Mouse (Mus musculus): ENCODE measurements around the gene Cyp2s1. TPM values are rescaled to one million over a fixed set of nuclear protein-coding genes. Genes with fewer than 3 reads are reported as not detected.
A peak's percentile ranks its signal among the peaks of the same experiment; 100 is the strongest.

Gene Cyp2s1
- total and polyA plus RNA-seq, 2 experiments from 2014 or later, result 3.5 to 4.4 TPM

- peak overlapping the region; percentile 29 for H3K9ac ChIP-seq (replicated peaks; ENCODE audit: low read length)
- peak overlapping the region; percentile 99 for H3K27ac ChIP-seq
- H3K4me2 ChIP-seq (ENCODE audit: low read depth, low read length), result peak overlapping the region; percentile 99
- ATAC-seq (peak; percentile 61), DNase-seq (ENCODE audit: low spot score) (peak; percentile 87)
- H3K36me3 ChIP-seq (ENCODE audit: insufficient read depth, low read length), result peaks cover 6% of the 10 kb centered on the region; the same call in 1 of the 2 replicates
- no peak for TF ChIP-seq CTCF (IDR thresholded peaks at IDR 0.05; ENCODE audit: low read depth)
- under 1% methylated on average over 15 of the region's 15 CpGs for WGBS
- H3K27me3 ChIP-seq (ENCODE audit: insufficient read depth, low read length), result no peaks in the 10 kb centered on the region
- H3K9me3 ChIP-seq (ENCODE audit: low read length), result no peaks in the 10 kb centered on the region
- H3K4me1 ChIP-seq (ENCODE audit: insufficient read depth, low read length), result peaks cover 16% of the 10 kb centered on the region
- H3K4me3 ChIP-seq (ENCODE audit: low read length), result peak overlapping the region; percentile 98
Measured at GRCm38 (mm10) chr7:25755468-25755833, 61.3 kb downstream of the Cyp2s1 start.

- ATAC-seq, result peak; percentile 96
- H3K4me2 ChIP-seq (ENCODE audit: low read depth, low read length), result peak within 1 kb of the TSS; percentile 99
- H3K4me1 ChIP-seq (ENCODE audit: insufficient read depth, low read length), result peaks cover 16% of the 10 kb centered on the region
- H3K4me3 ChIP-seq (ENCODE audit: low read length), result peak within 1 kb of the TSS; percentile 98
- DNase-seq (ENCODE audit: low spot score), result peak; percentile 100
- no peaks in the 10 kb centered on the region for H3K9me3 ChIP-seq (ENCODE audit: low read length)
- under 1% methylated on average over 54 of the region's 55 CpGs for WGBS
- peak; percentile 58 for TF ChIP-seq CTCF (IDR thresholded peaks at IDR 0.05; ENCODE audit: low read depth)
- H3K9ac ChIP-seq (replicated peaks; ENCODE audit: low read length), result peak within 1 kb of the TSS; percentile 99
- H3K27ac ChIP-seq, result peak within 1 kb of the TSS; percentile 99
- no peaks in the 10 kb centered on the region for H3K27me3 ChIP-seq (ENCODE audit: insufficient read depth, low read length)
- H3K36me3 ChIP-seq (ENCODE audit: insufficient read depth, low read length), result peaks cover 10% of the 10 kb centered on the region; the same call in 1 of the 2 replicates
Measured at GRCm38 (mm10) chr7:25754738-25755467, 61.8 kb downstream of the Cyp2s1 start, which contains the start of gene Hnrnpul1. Gene Hnrnpul1, minus strand, starts transcription at chr7:25754757.

GRCm38 (mm10) chr7:25754439-25754737 lies 62.3 kb downstream of the Cyp2s1 start:
- H3K9me3 ChIP-seq (ENCODE audit: low read length), result no peaks in the 10 kb centered on the region
- peaks cover 16% of the 10 kb centered on the region for H3K4me1 ChIP-seq (ENCODE audit: insufficient read depth, low read length)
- 0% methylated on average over 30 of the region's 30 CpGs for WGBS
- ATAC-seq (no peak), DNase-seq (ENCODE audit: low spot score) (no peak)
- H3K36me3 ChIP-seq (ENCODE audit: insufficient read depth, low read length), result peaks cover 15% of the 10 kb centered on the region; the same call in 1 of the 2 replicates
- H3K27ac ChIP-seq, result peak overlapping the region; percentile 99
- H3K27me3 ChIP-seq (ENCODE audit: insufficient read depth, low read length), result no peaks in the 10 kb centered on the region
- peak; percentile 32 for TF ChIP-seq CTCF (IDR thresholded peaks at IDR 0.05; ENCODE audit: low read depth)
- peak overlapping the region; percentile 98 for H3K4me3 ChIP-seq (ENCODE audit: low read length)
- peak overlapping the region; percentile 99 for H3K4me2 ChIP-seq (ENCODE audit: low read depth, low read length)
- H3K9ac ChIP-seq (replicated peaks; ENCODE audit: low read length), result peak overlapping the region; percentile 99

- Histone ChIP-seq H3K4me1 (ENCODE audit: insufficient read depth, low read length) (peaks cover 16% of the 10 kb centered on the region), H3K4me3 (ENCODE audit: low read length) (peak overlapping the region; percentile 98), H3K4me2 (ENCODE audit: low read depth, low read length) (peak overlapping the region; percentile 99), H3K9ac (replicated peaks; ENCODE audit: low read length) (peak overlapping the region; percentile 99), H3K9me3 (ENCODE audit: low read length) (no peaks in the 10 kb centered on the region), H3K27me3 (ENCODE audit: insufficient read depth, low read length) (no peaks in the 10 kb centered on the region), H3K36me3 (ENCODE audit: insufficient read depth, low read length) (peaks cover 21% of the 10 kb centered on the region; the same call in 1 of the 2 replicates), H3K27ac (peak overlapping the region; percentile 99)
- no peak for DNase-seq (ENCODE audit: low spot score)
- under 1% methylated on average over 46 of the region's 46 CpGs for WGBS
- ATAC-seq, result no peak
- TF ChIP-seq CTCF (IDR thresholded peaks at IDR 0.05; ENCODE audit: low read depth), result no peak
Measured at GRCm38 (mm10) chr7:25753643-25754438, 62.9 kb downstream of the Cyp2s1 start.

- Histone ChIP-seq H3K36me3 (ENCODE audit: insufficient read depth, low read length) (peaks cover 28% of the 10 kb centered on the region), H3K9ac (replicated peaks; ENCODE audit: low read length) (peak overlapping the region; percentile 99), H3K27me3 (ENCODE audit: insufficient read depth, low read length) (no peaks in the 10 kb centered on the region), H3K4me1 (ENCODE audit: insufficient read depth, low read length) (peaks cover 16% of the 10 kb centered on the region), H3K9me3 (ENCODE audit: low read length) (no peaks in the 10 kb centered on the region), H3K4me3 (ENCODE audit: low read length) (peak overlapping the region; percentile 98), H3K27ac (no peak overlapping the region), H3K4me2 (ENCODE audit: low read depth, low read length) (peak overlapping the region; percentile 99)
- no peak for DNase-seq (ENCODE audit: low spot score)
- TF ChIP-seq CTCF (IDR thresholded peaks at IDR 0.05; ENCODE audit: low read depth), result no peak
- ATAC-seq, result no peak
Measured at GRCm38 (mm10) chr7:25753076-25753475, 63.6 kb downstream of the Cyp2s1 start.

Small RNAs within 50 kb of the gene (microRNA-seq; reads per million reads assigned to microRNA genes)
- gene Gm24865, result 0 reads per million in 2 experiments

Other genes with a start within 250 kb of the Cyp2s1 start
- not detected in 2 replicates for gene Erich4, start 201.0 kb downstream of the Cyp2s1 start, total RNA-seq (2014; rRNA removed)
- not detected in 2 replicates for gene Erich4, start 201.0 kb downstream of the Cyp2s1 start, polyA plus RNA-seq (2015; fragmentation: Nextera tagmentation; extraction: Ambion mirVana)
- 50.5 and 54.8 TPM in 2 replicates for gene Dmac2, start 197.5 kb downstream of the Cyp2s1 start, total RNA-seq (2014; rRNA removed)
- gene Dmac2, start 197.5 kb downstream of the Cyp2s1 start, polyA plus RNA-seq (2015; fragmentation: Nextera tagmentation; extraction: Ambion mirVana), result 46.7 and 48.7 TPM in 2 replicates
- gene B3gnt8, start 190.3 kb downstream of the Cyp2s1 start, total RNA-seq (2014; rRNA removed), result 0.14 and 1.2 TPM in 2 replicates
- gene B3gnt8, start 190.3 kb downstream of the Cyp2s1 start, polyA plus RNA-seq (2015; fragmentation: Nextera tagmentation; extraction: Ambion mirVana), result 1.1 and 1.3 TPM in 2 replicates
- gene Bckdha, start 157.9 kb downstream of the Cyp2s1 start, total RNA-seq (2014; rRNA removed), result 88.5 and 96.0 TPM in 2 replicates
- 56.1 and 60.4 TPM in 2 replicates for gene Bckdha, start 157.9 kb downstream of the Cyp2s1 start, polyA plus RNA-seq (2015; fragmentation: Nextera tagmentation; extraction: Ambion mirVana)
- 27.9 and 33.9 TPM in 2 replicates for gene Exosc5, start 157.7 kb downstream of the Cyp2s1 start, total RNA-seq (2014; rRNA removed)
- gene Exosc5, start 157.7 kb downstream of the Cyp2s1 start, polyA plus RNA-seq (2015; fragmentation: Nextera tagmentation; extraction: Ambion mirVana), result 36.5 and 39.2 TPM in 2 replicates
- gene Tmem91, start 141.7 kb downstream of the Cyp2s1 start, total RNA-seq (2014; rRNA removed), result 62.1 and 115 TPM in 2 replicates
- gene Tmem91, start 141.7 kb downstream of the Cyp2s1 start, polyA plus RNA-seq (2015; fragmentation: Nextera tagmentation; extraction: Ambion mirVana), result 182 and 185 TPM in 2 replicates
- gene B9d2, start 136.1 kb downstream of the Cyp2s1 start, total RNA-seq (2014; rRNA removed), result 29.5 and 51.3 TPM in 2 replicates
- 50.8 and 55.6 TPM in 2 replicates for gene B9d2, start 136.1 kb downstream of the Cyp2s1 start, polyA plus RNA-seq (2015; fragmentation: Nextera tagmentation; extraction: Ambion mirVana)
- 2.3 and 2.4 TPM in 2 replicates for gene Tgfb1, start 129.9 kb downstream of the Cyp2s1 start, total RNA-seq (2014; rRNA removed)
- gene Tgfb1, start 129.9 kb downstream of the Cyp2s1 start, polyA plus RNA-seq (2015; fragmentation: Nextera tagmentation; extraction: Ambion mirVana), result 0.76 and 0.98 TPM in 2 replicates
- 41.2 and 43.1 TPM in 2 replicates for gene Ccdc97, start 97.8 kb downstream of the Cyp2s1 start, total RNA-seq (2014; rRNA removed)
- gene Ccdc97, start 97.8 kb downstream of the Cyp2s1 start, polyA plus RNA-seq (2015; fragmentation: Nextera tagmentation; extraction: Ambion mirVana), result 23.1 and 26.6 TPM in 2 replicates
- gene Hnrnpul1, start 62.2 kb downstream of the Cyp2s1 start, total RNA-seq (2014; rRNA removed), result 116 and 128 TPM in 2 replicates
- gene Hnrnpul1, start 62.2 kb downstream of the Cyp2s1 start, polyA plus RNA-seq (2015; fragmentation: Nextera tagmentation; extraction: Ambion mirVana), result 43.4 and 44.6 TPM in 2 replicates
- 41.7 and 44.3 TPM in 2 replicates for gene Axl, start 28.2 kb downstream of the Cyp2s1 start, total RNA-seq (2014; rRNA removed)
- 24.5 and 26.8 TPM in 2 replicates for gene Axl, start 28.2 kb downstream of the Cyp2s1 start, polyA plus RNA-seq (2015; fragmentation: Nextera tagmentation; extraction: Ambion mirVana)
- gene Cyp2b10, start 80.7 kb upstream of the Cyp2s1 start, total RNA-seq (2014; rRNA removed), result not detected in 2 replicates
- gene Cyp2b10, start 80.7 kb upstream of the Cyp2s1 start, polyA plus RNA-seq (2015; fragmentation: Nextera tagmentation; extraction: Ambion mirVana), result not detected in 2 replicates
- 0.10 TPM in 1 of 2 replicates, not detected in the other for gene Cyp2b13, start 244.6 kb upstream of the Cyp2s1 start, total RNA-seq (2014; rRNA removed)
- gene Cyp2b13, start 244.6 kb upstream of the Cyp2s1 start, polyA plus RNA-seq (2015; fragmentation: Nextera tagmentation; extraction: Ambion mirVana), result not detected in 2 replicates

Data from hindbrain, postnatal 0 days (tissue).